In genomic region chr7:37984866-37985265, GRCm38 (mm10) we compare ENCODE assay signal across 24 mouse cellular contexts. TPM values are rescaled to one million over a fixed set of nuclear protein-coding genes. Genes with fewer than 3 reads are reported as not detected.
DNase-seq lines count a peak whose midpoint lies in the region; ATAC-seq and TF ChIP-seq lines count a peak whose summit lies in the region.
"Had no signal": no experiment of that assay in that cellular context is flagged by ENCODE, and none has a peak within 500 bp of the region (broad histone marks: within the 10 kb centered on the region; RNA-seq: fewer than 3 reads in every experiment).

No protein-coding gene starts in this region.

- H3K27me3 ChIP-seq in G1E (ENCODE audit: insufficient read depth, low read length) = no peaks in the 10 kb centered on the region
- H3K27me3 ChIP-seq: CH12.LX; embryonic facial prominence, embryonic 13.5 days; embryonic facial prominence, embryonic 15.5 days; forebrain, embryonic 12.5 days had no signal

- ATAC-seq in G1E (ENCODE audit: extremely low read depth, insufficient number of reproducible peaks, low FRiP score, poor library complexity, severe bottlenecking) = peak; percentile 34
- ATAC-seq: CD4-positive, CD25-positive, alpha-beta regulatory T cell, adult 4 months; forebrain, embryonic 14.5 days; forebrain, embryonic 16.5 days had no signal

- H3K4me3 ChIP-seq in G1E (ENCODE audit: low read depth, low read length) = no peak overlapping the region
- H3K4me3 ChIP-seq: embryonic facial prominence, embryonic 13.5 days; embryonic facial prominence, embryonic 15.5 days; erythroblast, embryonic 14.5 days; forebrain, embryonic 10.5 days; forebrain, embryonic 12.5 days had no signal

- peaks cover 2% of the 10 kb centered on the region; the same call in 1 of the 2 replicates for H3K4me1 ChIP-seq in G1E (ENCODE audit: insufficient read depth, low read depth, low read length)
- H3K4me1 ChIP-seq: embryonic facial prominence, embryonic 13.5 days; embryonic facial prominence, embryonic 15.5 days; forebrain, embryonic 12.5 days had no signal

- H3K9me3 ChIP-seq in G1E (replicated peaks) = no peaks in the 10 kb centered on the region
- H3K9me3 ChIP-seq: embryonic facial prominence, embryonic 13.5 days; embryonic facial prominence, embryonic 15.5 days; forebrain, embryonic 10.5 days; forebrain, embryonic 12.5 days had no signal

- peaks cover 49% of the 10 kb centered on the region for H3K36me3 ChIP-seq in G1E (replicated peaks)

- DNase-seq in adrenal gland, adult 2 months = peak; percentile 20
- DNase-seq in adrenal gland, adult 8-10 months = no peak
- no peak for DNase-seq in G1E (ENCODE audit: low spot score)
- peak; percentile 9 for DNase-seq in MEL-GATA-1-ER (ENCODE audit: extremely low read depth, low read depth)
- DNase-seq in lung, postnatal 25 days (ENCODE audit: low spot score) = no peak
- DNase-seq: adrenal gland, postnatal 10 days; adrenal gland, postnatal 25 days; B cell, adult 2 months; cerebellum, adult 11 months; cerebellum, adult 18-20 months; cerebellum, adult 8-10 months; cerebellum, adult 9-11 months; cerebellum, postnatal 14 days; cerebellum, postnatal 36 days; embryo, embryonic 11 days had no signal

- TF ChIP-seq CTCF in G1E (IDR thresholded peaks at IDR 0.05; ENCODE audit: low read depth, low read length) = no peak

RNA-seq across cellular contexts. Expression of gene Uri1, which starts 38.5 kb away (rescaled TPM):
- total RNA-seq in adrenal gland, adult 2 months (2021) = 10 to 100 TPM; 44.6 to 56.9 TPM
- 11.8 and 13.0 TPM in 2 replicates for polyA plus RNA-seq in adrenal gland, adult 2 months (2012; rRNA removed)
- 10 to 100 TPM; 45.6 to 62.5 (median 52.0) TPM for total RNA-seq in adrenal gland, adult 8-10 months (2022)
- total RNA-seq in G1E (2014; fragmentation: Nextera tagmentation) = 109 and 130 TPM in 2 replicates
- total RNA-seq in G1E (2017) = 56.3 and 64.1 TPM in 2 replicates
- 30.6 and 32.5 TPM in 2 replicates for polyA plus RNA-seq in G1E (2012)

Comparison
In these comparisons a context has a peak if more than half of its experiments do, and no peak if none do; other contexts are left out.
1. DNase-seq: peak in adrenal gland, adult 2 months (single experiment) and MEL-GATA-1-ER (single experiment); none in adrenal gland, adult 8-10 months (single experiment), G1E (single experiment) and lung, postnatal 25 days (single experiment).